Mouse (Mus musculus): ENCODE data around the gene Eri2. TPM values are rescaled to one million over a fixed set of nuclear protein-coding genes. Genes with fewer than 3 reads are reported as not detected.

The Eri2 gene
- polyA plus RNA-seq (2015; fragmentation: Nextera tagmentation; extraction: Ambion mirVana): 15.2 and 16.3 TPM in 2 replicates

GRCm38 (mm10) chr7:119793586-119794250, at the start of gene Eri2, which contains the start of gene Rexo5:
Gene Eri2 (minus strand): TSS chr7:119794058.
Gene Rexo5 (plus strand): TSS chr7:119794006.
- Histone ChIP-seq H3K27ac (peak within 1 kb of the TSS; percentile 68), H3K4me3 (peak within 1 kb of the TSS; percentile 90), H3K4me2 (peak within 1 kb of the TSS; percentile 80), H3K4me1 (peaks cover 15% of the 10 kb centered on the region), H3K36me3 (replicated peaks) (0 out of 2 replicates have a peak, but pooled peaks cover 4% of the 10 kb centered on the region), H3K27me3 (replicated peaks) (no peaks in the 10 kb centered on the region), H3K9ac (peak within 1 kb of the TSS; percentile 81), H3K9me3 (no peaks in the 10 kb centered on the region)
- peak; percentile 99 for ATAC-seq (replicated peaks)
- under 1% methylated on average over 52 of the region's 53 CpGs for WGBS

- Histone ChIP-seq H3K9me3 (no peaks in the 10 kb centered on the region), H3K36me3 (replicated peaks) (no peaks in the 10 kb centered on the region), H3K4me3 (no peak overlapping the region), H3K27me3 (replicated peaks) (no peaks in the 10 kb centered on the region), H3K9ac (no peak overlapping the region), H3K27ac (no peak overlapping the region), H3K4me2 (no peak overlapping the region), H3K4me1 (no peaks in the 10 kb centered on the region)
- no peak for ATAC-seq (replicated peaks)
- 95% methylated on average over 4 of the region's 4 CpGs for WGBS
Observed at GRCm38 (mm10) chr7:119841820-119842449, 48.1 kb upstream of the Eri2 start.

- no peak for ATAC-seq (replicated peaks)
- 96% methylated on average over 4 of the region's 4 CpGs for WGBS
Observed at GRCm38 (mm10) chr7:119835996-119836777, 42.3 kb upstream of the Eri2 start.

GRCm38 (mm10) chr7:119835371-119835770, 41.5 kb upstream of the Eri2 start:
- Histone ChIP-seq H3K4me3 (no peak overlapping the region), H3K4me2 (no peak overlapping the region), H3K27me3 (replicated peaks) (no peaks in the 10 kb centered on the region), H3K27ac (no peak overlapping the region), H3K9ac (no peak overlapping the region), H3K4me1 (no peaks in the 10 kb centered on the region), H3K9me3 (no peaks in the 10 kb centered on the region), H3K36me3 (replicated peaks) (no peaks in the 10 kb centered on the region)
- no peak for ATAC-seq (replicated peaks)
- 97% methylated on average over 1 of the region's 1 CpGs for WGBS

More at GRCm38 (mm10) chr7:119835996-119836777, 42.3 kb upstream of the Eri2 start:
- H3K4me3 ChIP-seq: no peak overlapping the region
- H3K27ac ChIP-seq: no peak overlapping the region
- no peak overlapping the region for H3K4me2 ChIP-seq
- H3K4me1 ChIP-seq: no peaks in the 10 kb centered on the region
- no peaks in the 10 kb centered on the region for H3K36me3 ChIP-seq (replicated peaks)
- no peaks in the 10 kb centered on the region for H3K27me3 ChIP-seq (replicated peaks)
- H3K9me3 ChIP-seq: no peaks in the 10 kb centered on the region
- no peak overlapping the region for H3K9ac ChIP-seq

GRCm38 (mm10) chr7:119808723-119809122, 14.9 kb upstream of the Eri2 start:
- no peaks in the 10 kb centered on the region for H3K4me1 ChIP-seq
- no peak overlapping the region for H3K4me2 ChIP-seq
- H3K36me3 ChIP-seq (replicated peaks): no peaks in the 10 kb centered on the region
- no peaks in the 10 kb centered on the region for H3K9me3 ChIP-seq
- ATAC-seq (replicated peaks): no peak
- no peak overlapping the region for H3K9ac ChIP-seq
- no peak overlapping the region for H3K27ac ChIP-seq
- no peak overlapping the region for H3K4me3 ChIP-seq
- WGBS: 95% methylated on average over 3 of the region's 3 CpGs
- no peaks in the 10 kb centered on the region for H3K27me3 ChIP-seq (replicated peaks)

- H3K4me2 ChIP-seq: no peak overlapping the region
- 92% methylated on average over 5 of the region's 5 CpGs for WGBS
- H3K36me3 ChIP-seq (replicated peaks): no peaks in the 10 kb centered on the region
- no peaks in the 10 kb centered on the region for H3K27me3 ChIP-seq (replicated peaks)
- no peaks in the 10 kb centered on the region for H3K4me1 ChIP-seq
- no peak overlapping the region for H3K9ac ChIP-seq
- no peak overlapping the region for H3K4me3 ChIP-seq
- no peak for ATAC-seq (replicated peaks)
- H3K27ac ChIP-seq: no peak overlapping the region
- H3K9me3 ChIP-seq: no peaks in the 10 kb centered on the region
Observed at GRCm38 (mm10) chr7:119807396-119807795, 13.5 kb upstream of the Eri2 start.

GRCm38 (mm10) chr7:119800991-119801390, 7.1 kb upstream of the Eri2 start:
- Histone ChIP-seq H3K4me1 (no peaks in the 10 kb centered on the region), H3K9me3 (no peaks in the 10 kb centered on the region), H3K27me3 (replicated peaks) (no peaks in the 10 kb centered on the region), H3K9ac (no peak overlapping the region), H3K4me3 (no peak overlapping the region), H3K27ac (no peak overlapping the region), H3K4me2 (no peak overlapping the region), H3K36me3 (replicated peaks) (no peaks in the 10 kb centered on the region)
- 91% methylated on average over 3 of the region's 3 CpGs for WGBS
- no peak for ATAC-seq (replicated peaks)

GRCm38 (mm10) chr7:119800488-119800887, 6.6 kb upstream of the Eri2 start:
- H3K9me3 ChIP-seq: no peaks in the 10 kb centered on the region
- no peak overlapping the region for H3K9ac ChIP-seq
- H3K36me3 ChIP-seq (replicated peaks): no peaks in the 10 kb centered on the region
- no peaks in the 10 kb centered on the region for H3K4me1 ChIP-seq
- H3K4me3 ChIP-seq: no peak overlapping the region
- 99% methylated on average over 3 of the region's 3 CpGs for WGBS
- H3K27me3 ChIP-seq (replicated peaks): no peaks in the 10 kb centered on the region
- H3K27ac ChIP-seq: no peak overlapping the region
- no peak for ATAC-seq (replicated peaks)
- H3K4me2 ChIP-seq: no peak overlapping the region

GRCm38 (mm10) chr7:119795311-119795710, 1.5 kb upstream of the Eri2 start:
- ATAC-seq (replicated peaks): no peak
- Histone ChIP-seq H3K4me3 (no peak overlapping the region), H3K9ac (no peak overlapping the region), H3K4me1 (peaks cover 15% of the 10 kb centered on the region), H3K9me3 (no peaks in the 10 kb centered on the region), H3K27ac (no peak overlapping the region), H3K4me2 (peak overlapping the region; percentile 7; the same call in 1 of the 2 replicates), H3K27me3 (replicated peaks) (no peaks in the 10 kb centered on the region), H3K36me3 (replicated peaks) (no peaks in the 10 kb centered on the region)

- Histone ChIP-seq H3K36me3 (replicated peaks) (0 out of 2 replicates have a peak, but pooled peaks cover 3% of the 10 kb centered on the region), H3K27me3 (replicated peaks) (no peaks in the 10 kb centered on the region), H3K4me1 (peaks cover 15% of the 10 kb centered on the region), H3K4me2 (peak overlapping the region; percentile 80), H3K9me3 (no peaks in the 10 kb centered on the region), H3K4me3 (peak overlapping the region; percentile 90), H3K27ac (peak overlapping the region; percentile 68), H3K9ac (peak overlapping the region; percentile 81)
- ATAC-seq (replicated peaks): no peak
- WGBS: under 1% methylated on average over 20 of the region's 21 CpGs
Observed at GRCm38 (mm10) chr7:119794251-119794638, 387 bp upstream of the Eri2 start.

- ATAC-seq (replicated peaks): no peak
- Histone ChIP-seq H3K27ac (no peak overlapping the region), H3K27me3 (replicated peaks) (no peaks in the 10 kb centered on the region), H3K4me1 (peaks cover 10% of the 10 kb centered on the region), H3K36me3 (replicated peaks) (peaks cover 26% of the 10 kb centered on the region), H3K4me3 (no peak overlapping the region), H3K9me3 (no peaks in the 10 kb centered on the region), H3K4me2 (no peak overlapping the region), H3K9ac (no peak overlapping the region)
- WGBS: 91% methylated on average over 3 of the region's 3 CpGs
Observed at GRCm38 (mm10) chr7:119789024-119789423, 4.8 kb downstream of the Eri2 start.

- peaks cover 26% of the 10 kb centered on the region for H3K36me3 ChIP-seq (replicated peaks)
Observed at GRCm38 (mm10) chr7:119784908-119785307, 8.9 kb downstream of the Eri2 start.

More at GRCm38 (mm10) chr7:119784908-119785307, 8.9 kb downstream of the Eri2 start:
- Histone ChIP-seq H3K27ac (no peak overlapping the region), H3K27me3 (replicated peaks) (no peaks in the 10 kb centered on the region), H3K4me2 (no peak overlapping the region), H3K4me1 (no peaks in the 10 kb centered on the region), H3K9me3 (no peaks in the 10 kb centered on the region), H3K4me3 (no peak overlapping the region), H3K9ac (no peak overlapping the region)
- WGBS: 93% methylated on average over 5 of the region's 5 CpGs
- ATAC-seq (replicated peaks): no peak

All from midbrain, embryonic 15.5 days (tissue).